Mouse (Mus musculus): Measurements from ENCODE around the gene Mast4.
A peak's percentile ranks its signal among the peaks of the same experiment; 100 is the strongest.

Mast4 gene

DNA sequence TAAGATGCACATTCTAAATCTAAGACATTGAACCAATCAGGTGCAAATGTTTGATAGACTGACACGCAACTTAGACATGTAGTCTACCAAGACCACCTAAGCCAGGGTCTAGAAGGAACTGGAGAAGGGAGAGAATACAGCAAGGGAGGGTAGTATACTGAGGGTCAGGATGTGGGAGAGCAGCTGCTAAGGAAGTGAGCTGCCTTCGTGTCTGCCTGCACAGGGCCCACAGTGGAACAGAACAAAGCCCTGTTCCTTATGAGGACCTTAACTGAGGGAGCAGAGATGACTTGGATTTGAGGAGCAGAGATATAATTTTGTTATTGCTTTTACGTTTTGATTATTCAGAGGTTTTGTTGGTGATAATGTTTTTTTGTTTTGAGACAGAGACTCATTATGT, 138.4 kb downstream of the Mast4 start:
- DNase-seq (ENCODE audit: low spot score) = no peak

DNA sequence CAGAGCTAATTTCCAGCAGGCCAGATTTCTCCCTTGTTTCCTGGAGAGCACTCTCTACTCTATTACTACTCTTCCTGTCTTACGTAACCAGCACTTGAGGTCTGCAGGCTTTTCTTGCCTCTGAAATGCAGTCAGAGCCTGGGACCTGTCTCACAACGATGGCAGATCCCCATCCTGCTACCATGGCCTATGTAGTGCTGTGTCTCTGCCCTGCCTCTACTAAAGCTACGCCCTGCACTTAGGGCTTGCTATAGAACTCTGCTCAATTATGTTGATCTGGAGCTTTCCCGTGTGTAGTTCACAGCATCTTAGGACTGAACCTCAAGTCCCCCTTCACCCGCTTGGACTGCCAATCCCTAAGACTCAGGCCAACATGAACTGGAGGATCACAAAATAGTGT, 150.7 kb downstream of the Mast4 start:
- DNase-seq (ENCODE audit: low spot score) = no peak

DNA sequence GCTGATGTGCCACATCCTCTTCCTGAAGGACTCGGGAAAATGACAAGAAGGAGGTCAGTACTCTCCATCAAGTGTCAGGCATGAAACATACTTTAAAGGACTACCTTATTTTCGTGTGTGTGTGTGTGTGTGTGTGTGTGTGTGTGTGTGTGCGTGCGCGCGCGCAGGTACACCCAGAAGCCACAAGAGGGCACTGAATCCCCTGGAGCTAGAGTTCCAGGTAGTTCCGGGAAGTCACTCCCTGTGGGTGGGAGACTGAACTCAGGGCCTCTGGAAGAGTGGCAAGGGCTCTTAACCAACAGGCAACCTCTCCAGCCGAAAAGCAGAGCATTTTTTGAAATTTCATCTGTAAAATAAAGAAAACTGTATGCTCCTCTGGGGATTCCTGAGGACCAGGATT, 152.5 kb downstream of the Mast4 start:
- no peak for DNase-seq (ENCODE audit: low spot score)

DNA sequence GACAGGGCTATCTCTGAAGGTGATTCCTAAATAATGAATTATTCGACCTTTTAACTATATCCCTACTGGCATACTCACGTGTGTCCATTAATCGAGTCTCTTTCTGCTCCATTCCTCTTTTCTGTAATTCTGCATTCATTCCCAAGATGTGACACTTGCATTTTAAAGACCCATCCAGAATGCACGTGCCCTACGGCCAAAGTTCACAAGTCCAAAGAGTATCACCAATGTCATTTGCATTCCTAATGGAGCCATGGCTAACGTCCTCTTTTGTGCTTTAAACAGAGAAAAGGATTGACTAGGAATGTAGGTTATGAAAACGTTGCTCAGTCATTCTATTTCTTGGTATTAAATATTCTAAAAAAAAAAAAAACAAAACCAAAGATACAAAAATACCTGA, 157.4 kb downstream of the Mast4 start:
- no peak for DNase-seq (ENCODE audit: low spot score)

DNA sequence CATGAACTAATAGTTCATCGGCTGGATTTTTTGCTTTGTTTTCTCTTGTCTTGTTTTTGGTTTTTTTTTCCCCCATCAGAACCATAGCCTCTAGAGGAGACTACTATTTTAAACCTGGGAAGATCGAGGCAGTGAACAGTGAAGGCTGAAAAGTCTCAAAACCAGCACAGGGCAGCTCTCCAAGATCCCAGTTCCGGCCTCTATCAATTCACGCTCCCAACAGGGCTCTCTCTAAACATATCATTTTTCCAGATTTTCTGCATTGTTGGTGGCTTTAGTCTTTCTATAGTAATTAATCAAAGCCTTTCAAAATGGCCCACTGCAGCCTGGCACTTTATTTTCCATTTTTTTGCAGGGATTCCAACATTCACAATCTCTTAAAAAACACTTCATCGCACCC, 159.9 kb downstream of the Mast4 start:
- DNase-seq (ENCODE audit: low spot score) = no peak

DNA sequence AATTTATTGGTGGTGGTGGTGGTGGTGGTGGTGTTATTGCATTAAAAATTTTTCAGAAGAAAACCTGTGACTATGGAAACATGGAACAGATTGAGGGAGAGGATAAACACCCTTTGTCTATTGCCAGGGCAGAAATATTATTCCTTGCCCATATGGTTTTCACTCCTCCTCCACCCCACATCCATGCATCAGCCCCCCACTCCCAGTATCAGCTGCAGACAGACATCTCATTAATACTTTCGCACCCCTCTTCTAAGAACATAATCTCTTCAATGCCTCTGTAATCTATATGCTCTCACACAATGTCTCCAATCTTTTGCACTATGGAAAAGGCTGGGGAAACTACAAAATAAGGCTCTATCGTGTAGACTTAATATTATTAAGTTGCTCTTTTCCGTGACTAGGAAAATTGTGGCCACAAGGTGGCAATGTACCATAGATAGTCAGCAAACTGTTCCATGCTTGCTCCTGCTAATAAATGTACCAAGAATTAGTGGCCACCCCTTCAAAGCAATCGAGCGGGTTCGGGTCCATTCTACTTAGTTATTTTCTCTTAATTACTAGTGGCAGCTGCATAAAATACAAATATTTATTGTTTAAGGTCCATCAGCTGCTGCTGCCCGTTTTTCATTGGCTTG, 160.6 kb downstream of the Mast4 start:
- peak; percentile 81 for DNase-seq (ENCODE audit: low spot score)

DNA sequence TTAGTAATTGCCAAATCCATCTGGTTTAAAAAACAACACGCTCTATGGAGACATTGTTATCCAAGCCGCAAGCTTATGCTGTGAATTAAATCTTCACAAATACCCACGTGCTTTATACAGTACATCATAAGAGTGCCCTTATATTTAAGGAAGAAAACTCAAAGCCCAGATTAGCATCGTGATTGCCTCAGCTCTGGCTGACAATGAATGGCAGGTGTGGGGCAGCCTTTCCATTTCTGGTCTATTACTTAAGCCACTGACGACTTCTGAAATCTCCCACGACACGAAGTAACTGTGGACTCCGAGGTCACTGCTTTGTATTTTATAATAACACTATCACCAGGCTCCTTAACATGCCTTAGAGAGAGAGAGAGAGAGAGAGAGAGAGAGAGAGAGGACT, 182.4 kb downstream of the Mast4 start:
- DNase-seq (ENCODE audit: low spot score) = no peak

DNA sequence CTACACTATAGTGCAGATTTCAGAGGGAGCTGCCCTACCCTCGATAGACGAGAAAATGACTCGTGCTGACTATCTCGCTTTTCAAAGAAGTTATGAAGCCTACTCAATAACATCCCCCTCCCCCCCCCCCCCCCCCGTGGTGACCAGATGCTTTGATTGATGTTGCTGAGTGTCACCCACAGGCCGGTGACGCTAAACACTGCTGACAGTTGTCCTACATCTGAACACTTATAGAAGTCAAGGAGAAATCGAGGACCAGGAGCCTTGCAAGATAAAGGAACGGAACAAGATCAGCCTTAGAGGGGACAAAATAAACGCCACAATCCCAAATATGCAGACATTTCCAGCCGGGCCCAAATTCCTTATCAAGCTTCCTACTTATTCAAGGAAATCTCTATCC, 183.1 kb downstream of the Mast4 start:
- no peak for DNase-seq (ENCODE audit: low spot score)

DNA sequence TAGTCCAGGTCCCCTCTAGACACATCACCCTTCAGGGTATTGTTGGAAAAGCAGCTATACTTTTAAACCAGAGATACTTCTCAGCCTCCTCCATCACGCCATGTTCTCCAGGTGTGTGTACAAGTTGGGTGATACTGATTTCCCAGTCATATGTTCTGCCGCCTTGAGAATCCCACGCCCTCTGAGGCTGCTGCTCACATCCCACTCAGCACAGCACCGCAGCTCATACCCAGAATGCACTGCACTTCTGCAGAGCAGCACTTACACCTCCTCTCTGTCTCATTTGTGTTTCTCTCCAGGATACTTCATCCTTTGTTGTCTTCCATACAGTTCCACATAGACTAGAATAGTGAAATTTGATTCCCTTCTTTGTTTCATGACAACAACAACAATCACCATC, 183.6 kb downstream of the Mast4 start:
- DNase-seq (ENCODE audit: low spot score) = no peak

DNA sequence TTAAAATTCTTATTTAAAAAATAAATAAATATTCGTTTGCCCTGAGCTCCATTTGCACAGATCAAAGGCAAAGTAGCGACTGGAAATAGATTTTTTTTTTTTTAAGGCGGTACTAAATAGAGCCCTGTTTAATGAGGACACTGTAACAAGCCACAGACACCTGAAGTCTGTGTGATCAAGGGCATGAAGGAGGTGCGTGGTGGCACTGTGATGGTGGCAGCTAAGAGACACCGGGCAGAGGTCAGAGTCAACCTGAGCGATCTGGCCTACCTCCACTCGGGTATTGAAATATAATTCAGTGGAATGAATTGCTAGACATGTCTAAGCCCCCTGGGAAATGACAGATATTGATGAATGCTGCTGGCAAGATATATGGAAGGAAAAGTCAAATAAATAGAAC, 184.9 kb downstream of the Mast4 start:
- no peak for DNase-seq (ENCODE audit: low spot score)

DNA sequence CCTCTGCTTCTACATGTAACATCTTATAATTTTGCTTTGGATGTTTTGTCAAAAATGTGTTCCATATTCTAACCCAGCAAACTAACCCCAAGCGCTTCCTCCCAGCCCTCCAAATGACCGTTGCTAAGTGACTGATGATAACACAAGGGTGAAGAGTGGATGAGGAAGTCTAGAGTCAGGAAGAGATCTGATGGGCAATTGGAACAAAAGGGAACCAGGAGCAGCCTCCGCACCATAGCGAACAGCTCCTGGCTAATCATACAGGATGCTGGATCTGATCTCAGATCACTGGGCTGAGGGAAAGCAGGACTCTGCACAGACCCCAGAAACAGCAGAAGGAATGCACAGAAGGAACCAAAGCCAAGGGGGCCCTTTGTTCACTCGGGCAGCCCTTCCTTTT, 190.0 kb downstream of the Mast4 start:
- DNase-seq (ENCODE audit: low spot score) = no peak

DNA sequence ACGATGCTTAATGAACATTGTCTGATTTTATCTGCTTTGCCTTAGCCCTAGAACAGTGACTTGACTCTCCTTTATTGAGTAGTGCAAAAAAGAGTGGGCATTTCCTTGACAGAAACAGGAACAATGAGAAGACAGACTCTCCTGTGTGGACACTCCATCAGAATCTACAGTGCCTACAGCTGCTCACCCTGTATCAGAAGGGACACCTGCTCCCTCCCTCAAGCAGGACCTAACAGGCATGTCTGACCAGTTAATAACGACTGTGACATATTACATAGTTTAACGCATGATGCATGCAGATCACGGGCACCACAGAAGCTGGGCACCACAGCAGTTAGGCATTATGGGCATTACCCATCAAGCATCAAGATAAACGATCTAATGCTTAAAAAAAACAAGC, 193.0 kb downstream of the Mast4 start:
- DNase-seq (ENCODE audit: low spot score) = no peak

DNA sequence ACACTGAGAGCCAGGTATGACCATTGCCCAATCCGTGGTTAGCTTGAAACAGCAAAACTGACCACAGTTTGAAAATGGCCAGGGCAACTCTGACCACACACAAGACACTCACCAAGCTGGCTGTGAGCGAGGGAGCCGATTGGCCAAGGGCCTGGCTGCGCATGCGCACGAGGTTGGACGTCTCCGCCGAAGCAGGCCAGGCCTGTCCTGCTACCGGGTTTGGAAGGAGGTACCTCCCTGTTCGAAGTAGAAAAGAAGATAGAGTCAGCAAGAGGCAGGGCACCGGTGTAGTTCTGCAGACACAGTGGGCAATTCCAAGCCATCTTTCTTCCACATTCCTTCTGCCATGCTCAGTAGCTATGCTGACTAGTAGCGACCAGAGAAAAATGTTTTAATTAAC, 194.2 kb downstream of the Mast4 start:
- no peak for DNase-seq (ENCODE audit: low spot score)

DNA sequence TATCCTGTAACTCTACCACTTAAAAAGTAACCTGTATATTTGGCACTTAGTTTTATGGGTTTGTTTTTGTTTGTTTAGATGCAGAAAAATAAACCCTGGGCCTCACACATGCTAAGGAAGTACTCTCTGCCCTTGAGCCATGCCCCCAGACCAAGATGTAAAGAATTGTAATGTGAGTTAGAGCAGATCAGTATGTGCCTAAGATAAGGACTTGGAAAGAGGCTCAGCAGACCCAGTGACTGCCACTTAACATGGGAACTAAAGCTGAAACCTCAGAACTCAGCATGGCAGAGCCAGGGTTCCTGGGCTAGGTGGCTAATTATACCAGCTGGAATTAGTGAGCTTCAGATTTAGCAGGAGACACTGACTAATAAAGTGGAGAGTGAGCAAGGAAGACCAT, 196.0 kb downstream of the Mast4 start:
- DNase-seq (ENCODE audit: low spot score) = no peak

DNA sequence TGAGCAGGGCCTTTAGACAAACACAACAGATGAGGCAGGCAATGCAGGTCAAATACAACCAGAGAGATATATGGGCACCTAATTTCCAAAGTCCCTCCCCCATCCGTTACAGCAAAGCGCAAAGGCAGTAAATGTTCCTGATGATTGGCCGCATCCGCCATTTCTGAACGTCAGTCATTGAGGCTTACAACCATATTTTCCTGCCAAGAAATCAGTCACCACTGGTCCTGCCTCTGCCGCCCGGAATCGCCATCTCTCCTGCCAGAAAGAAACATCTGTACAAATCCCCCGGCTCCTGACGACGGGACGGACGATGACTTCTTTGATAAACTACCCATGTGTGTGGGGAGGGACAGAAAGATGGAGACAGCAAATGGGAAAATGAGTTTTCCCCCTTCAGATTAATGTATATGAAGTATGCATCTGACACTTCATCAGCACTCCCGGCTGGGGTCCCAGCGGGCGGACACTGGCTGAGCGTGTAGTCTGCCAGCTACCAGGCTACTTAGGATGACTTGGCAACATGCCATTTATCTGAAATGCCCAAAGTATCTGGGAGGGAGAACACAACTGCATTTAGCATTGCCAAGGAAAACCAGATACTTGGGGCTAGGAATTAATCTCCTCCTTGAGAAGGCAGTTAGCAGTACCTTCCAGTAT, 198.9 kb downstream of the Mast4 start:
- DNase-seq (ENCODE audit: low spot score) = no peak

DNA sequence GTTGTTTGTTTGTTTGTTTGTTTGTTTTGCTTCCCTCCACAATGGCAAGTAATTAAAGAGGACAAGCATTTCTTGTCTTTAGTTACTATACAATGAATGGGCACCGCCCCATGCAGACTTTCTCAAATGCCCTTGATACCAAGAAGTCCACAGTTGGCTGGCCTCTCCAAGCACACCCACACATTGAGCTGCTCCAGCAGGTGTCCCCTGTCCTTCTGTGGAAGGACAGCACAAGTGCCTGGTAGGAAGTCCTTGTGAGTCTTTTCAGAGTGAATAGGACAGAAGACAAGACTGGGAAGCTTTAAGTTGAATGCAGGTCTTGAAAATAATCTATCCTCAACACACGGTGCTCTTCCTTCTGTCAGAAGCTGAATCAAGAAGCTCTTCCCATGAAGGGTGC, 202.5 kb downstream of the Mast4 start:
- no peak for DNase-seq (ENCODE audit: low spot score)

DNA sequence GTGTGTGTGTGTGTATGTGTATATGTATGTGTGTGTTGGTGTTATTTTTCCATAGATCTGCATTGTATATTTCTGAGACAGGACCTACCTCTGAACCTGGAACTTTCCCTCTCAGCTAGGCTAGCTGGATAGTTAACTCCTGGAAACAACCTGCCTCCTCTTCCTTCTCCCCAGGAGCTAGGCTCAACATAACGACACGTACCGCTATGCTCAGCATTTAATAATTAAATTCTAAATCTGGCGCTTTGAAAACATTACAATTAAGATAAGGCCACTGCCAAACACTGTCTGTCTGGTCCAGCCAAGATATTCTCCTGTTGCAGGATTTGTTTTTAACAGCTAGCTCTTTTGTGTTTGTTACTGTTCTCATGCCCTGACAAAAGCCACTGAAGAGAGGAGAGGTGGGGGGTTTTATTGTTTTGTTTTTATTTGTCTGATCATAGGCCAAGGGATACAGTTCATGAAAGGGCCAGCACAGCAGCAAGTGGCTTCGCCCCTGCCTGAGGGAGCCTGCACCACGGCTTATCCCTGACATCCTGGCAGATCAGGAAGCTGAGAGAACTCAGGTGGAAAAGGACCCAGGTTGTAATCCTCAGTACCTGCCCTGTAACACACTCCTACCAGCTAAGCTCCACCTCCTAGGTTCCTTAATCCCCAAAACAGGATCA, 205.0 kb downstream of the Mast4 start:
- DNase-seq (ENCODE audit: low spot score) = no peak

DNA sequence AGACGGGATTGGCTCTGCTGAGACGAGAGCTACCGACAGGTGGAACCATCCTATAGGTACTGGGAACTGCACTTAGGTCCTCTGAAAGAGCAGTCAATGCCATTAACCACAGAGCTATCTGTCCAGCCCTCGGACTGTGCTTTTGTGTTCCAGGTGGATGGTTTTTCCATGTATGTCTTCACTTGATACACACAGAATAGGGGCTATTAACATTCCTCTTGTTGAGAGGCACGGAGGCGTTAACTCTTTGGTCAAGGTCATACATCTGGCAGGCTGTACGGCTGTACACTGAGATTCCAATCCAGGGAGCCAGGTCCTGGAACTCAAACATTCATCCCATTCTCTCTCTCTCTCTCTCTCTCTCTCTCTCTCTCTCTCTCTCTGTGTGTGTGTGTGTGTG, 205.6 kb downstream of the Mast4 start:
- no peak for DNase-seq (ENCODE audit: low spot score)

DNA sequence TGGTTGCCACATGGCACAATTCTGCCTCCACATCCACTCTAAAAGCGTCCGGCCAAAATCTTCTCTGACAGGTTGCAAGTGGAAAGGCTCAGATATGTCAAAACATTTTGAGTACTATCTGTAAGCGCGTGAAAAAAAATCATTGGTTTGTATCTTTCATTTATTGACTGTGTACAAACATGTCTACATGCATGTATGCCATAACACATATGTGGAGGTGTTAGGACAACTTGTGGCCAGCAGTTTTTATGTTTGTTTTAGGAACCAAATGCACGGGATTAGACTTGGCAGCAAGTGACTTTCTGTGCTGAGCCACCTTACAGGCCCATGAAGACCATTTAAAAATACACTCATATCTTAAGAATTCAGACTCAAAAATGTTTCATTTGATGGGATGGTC, 206.7 kb downstream of the Mast4 start:
- DNase-seq (ENCODE audit: low spot score) = no peak

DNA sequence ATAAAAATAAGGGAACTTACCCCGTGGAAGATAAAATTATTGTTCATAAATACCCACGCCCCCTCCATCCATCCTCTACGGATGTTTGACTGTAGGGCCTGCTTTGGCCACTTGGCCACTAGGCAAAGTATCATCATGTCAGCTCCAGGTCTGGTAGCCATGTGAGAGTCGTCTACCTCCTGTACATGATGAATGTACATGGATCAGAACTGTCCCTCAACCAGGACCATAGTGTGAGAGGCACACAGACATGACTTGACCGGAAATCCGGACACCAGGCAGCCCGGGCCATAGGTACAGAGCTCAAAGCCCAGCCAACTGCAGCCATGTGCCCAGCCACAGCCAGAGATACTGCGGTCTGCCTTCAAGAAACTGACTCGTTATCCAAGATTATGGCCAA, 210.6 kb downstream of the Mast4 start:
- no peak for DNase-seq (ENCODE audit: low spot score)

DNA sequence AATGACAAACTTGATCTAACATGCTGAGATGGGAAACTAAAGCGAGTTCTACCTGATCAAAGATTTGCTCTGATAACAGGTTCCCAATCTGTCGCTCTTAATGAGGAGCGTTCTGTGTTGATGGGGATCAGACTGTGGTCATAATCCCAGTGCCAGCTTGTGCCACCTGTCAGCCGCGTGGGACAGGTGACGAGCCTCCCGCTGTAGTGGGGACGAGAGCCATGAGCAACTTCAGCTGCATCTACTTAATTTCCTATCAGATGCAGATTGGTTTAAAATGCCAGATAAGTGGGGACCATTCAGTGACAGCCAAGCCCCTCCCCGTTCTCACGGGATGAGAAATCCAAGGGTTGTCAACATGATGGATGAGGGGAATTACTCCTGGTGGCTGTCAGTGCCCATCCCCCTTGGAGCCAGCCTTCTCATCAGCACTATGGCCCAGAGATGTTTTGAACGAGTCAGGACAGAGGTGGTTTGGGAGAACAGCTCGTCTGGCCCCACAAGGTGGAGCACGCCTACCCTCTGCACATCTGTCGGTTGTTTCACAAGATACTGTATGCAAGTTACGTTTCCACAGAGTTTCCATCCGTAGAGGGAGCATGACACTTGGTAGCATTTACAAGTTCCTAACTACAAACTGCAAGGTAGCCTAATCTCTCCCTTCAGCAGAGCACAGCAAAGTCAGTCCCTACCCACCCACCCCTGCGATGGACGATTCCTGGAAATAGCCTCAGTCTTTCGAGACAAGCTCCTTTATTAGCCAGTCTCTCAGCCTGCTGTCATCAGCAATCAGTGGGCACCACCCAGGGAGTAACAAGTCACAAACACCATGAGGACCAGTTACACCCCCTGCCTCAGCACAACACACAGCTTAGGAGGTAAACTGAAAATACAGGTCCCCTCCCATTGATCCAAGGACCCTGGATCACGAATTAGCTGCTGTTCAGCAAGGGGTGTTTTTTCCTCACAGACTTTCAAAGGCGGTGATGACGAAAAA, 212.2 kb downstream of the Mast4 start:
- no peak for DNase-seq (ENCODE audit: low spot score)

DNA sequence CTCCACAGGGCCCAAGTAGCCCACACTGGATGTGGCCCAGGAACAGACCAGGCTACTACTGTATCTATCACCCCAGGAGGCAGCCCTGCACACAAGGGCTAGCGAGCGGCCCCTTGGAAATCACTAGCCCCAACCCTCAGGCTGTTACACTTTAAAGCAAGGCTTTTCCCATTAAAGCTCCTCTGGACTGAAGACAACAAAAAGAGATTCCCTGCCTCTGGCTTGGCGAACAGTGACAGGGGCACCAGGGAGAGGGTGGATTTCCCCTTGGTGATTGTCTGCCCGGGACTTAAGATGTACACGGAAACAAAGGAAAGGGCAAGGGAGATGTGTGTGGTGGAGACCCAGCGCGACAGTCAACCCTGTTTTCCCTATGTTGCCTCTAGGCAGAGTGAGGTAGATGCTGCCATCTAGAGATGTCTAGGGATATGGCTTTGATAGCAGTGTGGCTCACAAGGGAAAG, 213.6 kb downstream of the Mast4 start:
- DNase-seq (ENCODE audit: low spot score) = no peak

Measured in layer of hippocampus, adult 9-10 months (tissue).